Mouse (Mus musculus): ENCODE data around the gene Astn2.

Astn2 gene

GRCm38 (mm10) chr4:65373841-65374240 is 1030.6 kb downstream of the Astn2 start:
- no peak for DNase-seq

GRCm38 (mm10) chr4:65372731-65373130 is 1031.7 kb downstream of the Astn2 start:
- no peak for DNase-seq

GRCm38 (mm10) chr4:65367135-65367534 is 1037.3 kb downstream of the Astn2 start:
- DNase-seq, result no peak

- no peak for DNase-seq
Measured at GRCm38 (mm10) chr4:65354580-65354979, 1049.8 kb downstream of the Astn2 start.

- no peak for DNase-seq
Measured at GRCm38 (mm10) chr4:65350521-65350920, 1053.9 kb downstream of the Astn2 start.

- DNase-seq, result no peak
Measured at GRCm38 (mm10) chr4:65341766-65342165, 1062.6 kb downstream of the Astn2 start.

- peak; percentile 11 to 50 for DNase-seq
Measured at GRCm38 (mm10) chr4:65333718-65334117, 1070.7 kb downstream of the Astn2 start.
